Mouse (Mus musculus): Measurements from ENCODE around the gene Mecom.

Mecom gene

GRCm38 (mm10) chr3:30207431-30207830 lies 340.4 kb downstream of the Mecom start:
- no peak for DNase-seq (ENCODE audit: low read depth, low spot score)

DNA sequence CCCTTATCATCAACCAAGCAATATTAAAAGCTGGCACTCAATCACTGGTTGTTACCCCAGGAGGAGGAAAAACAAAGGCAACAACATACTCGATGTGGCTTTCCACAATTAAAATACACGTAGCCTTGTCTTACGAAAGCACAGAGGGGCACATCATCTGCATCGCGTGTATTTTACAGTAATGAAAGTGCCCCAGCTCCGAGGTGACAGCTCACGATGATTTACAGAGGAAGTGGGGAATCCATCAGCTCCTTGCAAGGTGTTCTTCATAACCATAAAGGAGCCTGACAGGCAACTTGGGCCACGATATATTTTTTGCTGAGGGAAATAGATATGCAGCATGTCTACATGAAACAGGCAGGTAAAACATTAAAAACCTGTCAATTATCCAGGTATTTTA lies 341.7 kb downstream of the Mecom start:
- DNase-seq (ENCODE audit: low read depth, low spot score) = no peak

DNA sequence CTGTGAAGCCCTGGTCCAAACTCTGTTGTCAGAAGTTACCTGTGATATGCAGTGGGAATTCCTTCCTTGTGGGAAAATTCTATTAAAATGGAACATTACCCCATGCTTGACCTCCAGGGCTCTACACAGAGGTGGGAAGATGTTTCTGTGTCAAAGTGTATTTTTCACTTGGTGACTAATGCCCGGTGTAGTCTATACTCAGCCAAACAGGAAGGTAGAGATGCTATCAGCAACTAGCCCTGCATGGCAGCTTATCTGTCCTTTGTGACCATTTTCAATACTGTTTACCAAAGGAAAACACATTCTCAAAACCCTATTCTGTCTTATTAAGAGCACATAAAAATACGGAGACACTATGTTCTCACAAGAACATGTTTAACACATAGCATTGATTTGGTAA lies 344.0 kb downstream of the Mecom start:
- no peak for DNase-seq (ENCODE audit: low read depth, low spot score)

DNA sequence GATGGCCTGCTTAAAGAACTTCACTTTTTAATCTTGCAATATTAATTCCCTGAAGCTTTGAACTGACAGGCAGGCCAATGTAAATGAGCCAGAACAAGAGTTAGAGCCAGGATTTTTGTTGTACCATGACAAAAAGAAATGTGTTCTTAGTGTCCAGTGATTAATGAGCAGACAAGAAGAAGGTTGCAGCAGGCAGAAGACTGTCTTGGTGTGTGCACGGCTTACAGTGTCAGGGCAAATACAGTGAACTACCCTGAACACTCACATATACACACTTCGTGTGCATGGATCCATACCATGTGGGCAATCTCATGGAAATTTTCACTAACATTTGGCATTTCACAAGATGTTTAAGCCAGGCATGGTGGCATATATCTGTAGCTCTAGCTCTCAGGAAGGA lies 349.0 kb downstream of the Mecom start:
- no peak for DNase-seq (ENCODE audit: low read depth, low spot score)

DNA sequence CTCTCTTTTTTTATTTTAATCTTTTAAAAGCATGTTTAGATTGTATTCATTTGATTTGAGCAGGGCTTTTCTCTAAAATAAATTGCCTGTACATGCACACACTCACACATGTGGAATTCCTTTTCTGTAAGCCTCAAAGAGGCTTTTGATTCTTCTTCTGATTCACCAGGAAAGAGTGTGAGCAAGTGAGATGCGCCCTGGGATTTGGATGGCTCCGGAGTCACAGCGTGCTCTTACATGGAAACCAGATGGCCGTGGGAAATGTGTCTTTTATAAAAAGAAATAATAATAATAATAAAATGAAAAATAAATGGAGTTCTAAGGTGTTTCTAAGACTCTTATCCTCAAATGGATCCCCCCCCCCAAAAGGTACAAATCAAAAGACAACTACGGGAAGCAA lies 349.6 kb downstream of the Mecom start:
- DNase-seq (ENCODE audit: low read depth, low spot score) = no peak

DNA sequence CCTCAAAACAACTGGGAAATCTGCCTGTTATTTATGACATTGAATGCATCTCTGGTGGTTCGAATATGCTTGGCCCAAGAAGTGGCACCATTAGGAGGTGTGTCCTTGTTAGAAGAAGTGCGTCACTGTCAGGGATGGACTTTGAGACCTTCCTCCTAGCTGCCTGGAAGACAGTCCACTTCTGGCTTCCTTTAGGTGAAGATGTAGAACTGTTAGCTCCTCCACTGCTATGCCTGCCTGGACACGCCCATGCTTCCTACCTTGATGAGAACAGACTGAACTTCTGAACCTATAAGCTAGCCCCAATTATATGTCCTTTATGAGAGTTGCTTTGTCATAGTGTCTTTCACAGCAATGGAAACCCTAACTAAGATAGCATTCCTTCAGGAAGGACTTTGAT lies 352.6 kb downstream of the Mecom start:
- DNase-seq (ENCODE audit: low read depth, low spot score) = no peak

DNA sequence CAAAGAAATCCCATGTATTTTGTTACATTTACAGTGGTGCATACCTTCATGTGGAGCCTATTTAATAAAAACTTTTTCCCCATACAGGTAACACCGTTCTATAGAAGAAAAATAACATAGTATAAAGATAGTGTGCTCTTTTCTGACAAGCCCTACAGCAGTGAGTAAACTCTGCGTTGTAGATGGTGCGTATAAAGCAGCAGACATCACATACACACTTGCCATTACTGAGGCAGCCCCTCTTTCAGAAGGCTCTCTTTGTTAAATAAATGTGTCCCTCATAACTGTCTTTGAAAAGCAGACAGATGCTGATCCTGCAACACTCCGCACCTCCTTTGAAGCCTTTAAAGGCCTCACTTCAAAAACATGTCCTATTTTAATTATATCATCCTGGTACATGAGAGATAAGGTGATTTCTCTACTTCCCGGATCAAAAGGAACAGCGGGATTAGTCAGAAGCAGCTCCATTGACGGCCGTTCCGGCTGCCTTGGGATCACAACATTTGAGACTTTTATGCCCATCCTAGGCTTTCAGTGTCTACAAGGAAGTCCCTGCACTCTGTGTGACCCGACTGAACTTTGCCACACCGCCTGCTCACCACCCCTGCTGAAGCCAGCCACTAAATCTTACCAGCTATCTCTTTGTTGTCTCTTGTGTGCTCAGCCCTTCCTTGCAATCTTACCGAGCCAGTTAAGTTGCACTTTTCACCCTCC lies 355.4 kb downstream of the Mecom start:
- DNase-seq (ENCODE audit: low read depth, low spot score) = no peak

DNA sequence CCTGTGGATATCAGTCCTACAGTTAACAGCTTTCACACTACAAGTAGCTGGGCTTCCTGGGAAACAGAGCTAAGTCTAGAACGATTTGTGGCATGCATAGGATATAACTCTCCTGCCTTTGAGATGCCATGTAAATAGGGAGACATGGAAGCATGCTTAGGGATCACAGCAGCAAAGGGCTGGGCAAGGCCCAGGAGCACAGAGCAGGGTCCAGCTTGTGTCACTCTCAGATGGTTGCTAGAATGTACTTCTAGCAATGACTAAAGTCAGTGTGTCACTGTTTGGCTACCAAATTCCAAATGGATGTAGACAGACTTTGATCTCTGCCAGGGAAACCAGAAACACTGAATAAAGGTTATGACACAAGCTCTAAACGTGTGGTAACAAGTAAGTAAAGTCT lies 358.5 kb downstream of the Mecom start:
- no peak for DNase-seq (ENCODE audit: low read depth, low spot score)

- DNase-seq (ENCODE audit: low read depth, low spot score) = no peak
Observed at GRCm38 (mm10) chr3:30187812-30188469, 359.9 kb downstream of the Mecom start.

DNA sequence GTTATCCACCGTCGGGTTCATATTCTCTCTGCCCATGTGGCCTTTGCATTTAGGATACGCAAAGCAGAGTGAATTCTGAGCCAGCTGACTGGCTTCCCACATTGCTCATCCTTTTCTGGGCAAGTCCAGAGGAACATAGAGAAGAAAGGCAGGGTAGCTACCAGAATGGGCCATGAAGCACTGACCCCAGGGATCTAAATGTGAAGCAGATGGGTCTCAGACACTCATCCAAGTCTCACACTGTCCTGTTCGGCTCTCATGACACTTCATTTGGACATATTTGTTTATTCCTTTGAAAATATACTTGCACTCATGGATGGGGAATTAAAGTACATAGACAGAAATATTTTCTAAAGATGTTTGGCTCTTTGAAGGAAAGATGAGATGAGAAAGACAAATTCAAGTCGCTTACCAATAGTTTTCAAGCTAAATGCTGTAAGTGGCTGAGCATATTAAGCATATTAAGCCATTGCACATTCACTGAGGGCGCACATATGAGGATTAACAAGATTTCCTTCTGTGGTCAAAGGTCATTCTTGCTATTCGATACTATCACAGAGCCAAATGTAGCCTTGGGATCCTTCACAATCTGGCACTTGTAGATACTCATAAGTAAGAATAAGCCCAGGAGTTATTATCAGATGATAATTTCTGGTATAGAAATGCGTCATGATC lies 365.9 kb downstream of the Mecom start:
- DNase-seq (ENCODE audit: low read depth, low spot score) = no peak

GRCm38 (mm10) chr3:30176615-30177014 lies 371.2 kb downstream of the Mecom start:
- DNase-seq (ENCODE audit: low read depth, low spot score) = no peak

DNA sequence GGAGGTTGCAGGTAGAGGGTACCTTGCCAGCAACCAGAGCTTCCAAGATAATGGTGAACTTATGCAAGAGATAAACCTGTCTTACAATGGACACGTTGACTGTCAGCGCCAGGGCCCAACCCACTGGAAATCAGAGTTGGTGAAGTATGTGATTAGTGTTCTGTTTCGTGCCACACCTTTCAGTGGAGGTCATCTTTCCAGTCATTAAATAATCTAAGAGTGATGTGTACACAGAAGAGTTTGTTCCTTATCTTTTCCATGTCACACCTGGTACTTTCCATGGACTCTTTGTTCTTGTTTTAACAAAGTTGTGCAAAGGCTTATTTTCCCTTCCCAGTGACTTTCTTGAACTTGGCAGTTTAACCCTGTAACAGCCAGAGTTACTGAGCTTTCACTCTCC lies 374.0 kb downstream of the Mecom start:
- DNase-seq (ENCODE audit: low read depth, low spot score) = no peak

GRCm38 (mm10) chr3:30168396-30169186 lies 379.2 kb downstream of the Mecom start:
- no peak for DNase-seq (ENCODE audit: low read depth, low spot score)

DNA sequence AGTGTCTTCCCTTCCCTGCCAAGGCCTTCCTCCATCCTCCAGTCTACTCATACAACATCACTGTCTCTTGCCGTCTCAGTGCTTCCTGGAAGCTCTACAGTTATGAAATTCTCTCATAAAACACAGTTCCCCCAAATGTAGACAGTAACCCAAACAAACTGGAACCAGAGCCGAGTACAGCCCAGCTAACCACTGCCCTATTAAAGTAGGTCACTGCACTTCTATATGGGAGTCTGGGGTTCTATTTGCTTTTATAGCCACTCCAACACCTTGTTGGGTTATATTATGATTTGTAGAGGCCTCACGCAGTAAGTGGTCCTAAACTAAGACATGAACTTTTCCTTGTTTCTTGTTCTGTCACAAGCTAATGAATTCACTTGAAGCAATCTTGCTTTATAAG lies 380.8 kb downstream of the Mecom start:
- no peak for DNase-seq (ENCODE audit: low read depth, low spot score)

- DNase-seq (ENCODE audit: low read depth, low spot score) = no peak
Observed at GRCm38 (mm10) chr3:30164834-30165233, 383.0 kb downstream of the Mecom start.

- no peak for DNase-seq (ENCODE audit: low read depth, low spot score)
Observed at GRCm38 (mm10) chr3:30163390-30163789, 384.4 kb downstream of the Mecom start.

- DNase-seq (ENCODE audit: low read depth, low spot score) = no peak
Observed at GRCm38 (mm10) chr3:30160961-30161670, 386.7 kb downstream of the Mecom start.

DNA sequence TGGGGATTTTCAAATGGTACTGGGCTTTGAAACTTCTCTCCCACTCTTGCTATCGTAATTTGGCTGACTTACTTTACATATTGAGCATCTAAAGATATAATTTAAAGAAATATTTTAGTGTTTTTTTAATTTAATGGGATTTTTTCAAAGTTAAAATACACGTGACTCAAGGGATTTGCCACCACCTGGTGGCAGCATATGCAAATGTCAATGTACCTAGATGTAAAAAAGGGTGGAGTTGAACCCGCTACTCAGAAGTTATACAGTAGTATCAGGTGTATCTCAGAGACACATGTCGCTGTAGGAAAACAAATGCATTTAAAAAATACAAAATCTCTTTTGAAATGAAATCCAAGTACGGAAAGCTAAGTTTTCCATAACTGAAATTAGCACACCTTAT lies 387.5 kb downstream of the Mecom start:
- DNase-seq (ENCODE audit: low read depth, low spot score) = no peak

DNA sequence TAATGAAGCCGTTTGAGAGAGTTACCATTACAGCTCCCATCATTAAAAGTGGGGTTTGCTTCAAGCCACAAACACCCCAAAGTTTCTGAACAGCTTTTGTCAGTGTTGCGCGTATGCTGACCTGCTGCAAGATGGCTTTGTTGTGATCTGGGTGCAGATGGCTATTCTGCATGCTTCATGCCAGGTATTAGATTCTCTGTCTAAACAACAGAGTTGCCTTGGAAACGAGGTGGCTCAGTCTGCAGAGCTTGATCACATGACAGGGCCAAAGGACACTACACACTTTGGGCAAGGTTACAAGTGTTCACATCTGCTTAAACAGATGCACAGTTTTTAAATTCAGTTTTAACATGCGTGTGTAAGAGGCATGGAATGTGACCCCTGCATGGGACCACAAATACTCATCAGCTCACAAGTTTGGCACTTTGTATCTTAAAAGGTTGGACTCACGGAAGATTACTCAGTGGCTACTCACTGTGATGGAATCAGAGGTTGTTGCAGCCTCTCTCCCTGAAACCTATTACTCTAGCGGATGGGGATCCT lies 390.6 kb downstream of the Mecom start:
- DNase-seq (ENCODE audit: low read depth, low spot score) = no peak

DNA sequence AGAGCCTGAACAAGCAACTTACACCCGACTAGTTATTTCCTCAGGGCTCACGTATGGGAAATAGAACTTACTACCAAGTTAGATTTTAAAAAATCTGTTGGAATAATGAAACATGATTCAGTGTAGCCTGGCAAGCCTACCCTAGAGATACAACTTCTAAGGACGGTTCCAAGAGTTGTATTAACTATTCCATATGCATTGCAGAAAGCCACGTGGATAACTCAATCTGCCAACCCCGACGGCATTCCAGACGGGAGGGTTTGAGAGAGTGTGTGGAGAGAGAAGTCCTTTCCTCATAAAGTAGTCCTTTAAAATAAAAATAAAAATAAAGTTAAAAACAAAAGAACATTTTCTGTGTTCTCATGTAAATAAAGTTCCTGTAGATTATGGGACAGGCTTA lies 393.4 kb downstream of the Mecom start:
- DNase-seq (ENCODE audit: low read depth, low spot score) = no peak

GRCm38 (mm10) chr3:30153923-30154331 lies 393.9 kb downstream of the Mecom start:
- no peak for DNase-seq (ENCODE audit: low read depth, low spot score)

Data from embryo, embryonic 11.5 days (tissue).